Mouse (Mus musculus) E14TG2a.4 (cell line): ENCODE results near the gene Klhdc8b.

ENCODE experiments used
- CTCF ChIP-seq: conservative IDR thresholded peaks from 2 replicates; pipeline ENCODE4 v1.5.1; 2014; ENCODE audit warnings: low read length
- NANOG ChIP-seq: IDR thresholded peaks from 2 replicates; pipeline ENCODE4 v1.6.1; 2014; ENCODE audit warnings: borderline replicate concordance, low read length, mixed read lengths

DNA sequence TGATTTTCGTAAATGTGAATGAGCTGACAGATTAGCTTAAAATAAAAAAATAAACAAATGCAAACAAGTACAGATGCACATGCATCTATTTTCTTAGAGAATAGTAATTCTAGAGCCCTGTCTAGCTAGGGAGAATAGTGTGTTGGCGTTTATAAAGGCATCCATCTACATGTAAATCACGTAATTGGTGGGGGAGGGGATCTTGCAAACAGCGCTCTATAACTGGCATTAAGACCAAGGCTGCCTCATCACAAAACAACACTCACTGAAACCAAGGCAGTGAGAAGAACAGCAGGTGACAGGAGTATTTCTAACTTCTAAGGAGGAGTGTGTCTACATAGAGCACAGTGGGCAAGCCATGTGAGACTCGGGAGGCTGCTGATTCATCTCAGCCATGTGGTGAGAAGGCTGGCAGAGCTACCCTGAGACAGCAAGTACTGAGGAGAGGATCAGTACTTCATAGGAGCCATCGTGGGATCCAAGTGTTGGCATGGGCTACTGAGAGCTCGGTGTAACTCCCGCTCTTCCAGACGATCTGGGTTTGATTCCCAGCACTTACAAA, 49.9 kb downstream of the Klhdc8b start:
- TF ChIP-seq NANOG = no peak
- TF ChIP-seq CTCF = no peak
